8 mouse cellular contexts compared by ENCODE assay signal in the genomic region with DNA sequence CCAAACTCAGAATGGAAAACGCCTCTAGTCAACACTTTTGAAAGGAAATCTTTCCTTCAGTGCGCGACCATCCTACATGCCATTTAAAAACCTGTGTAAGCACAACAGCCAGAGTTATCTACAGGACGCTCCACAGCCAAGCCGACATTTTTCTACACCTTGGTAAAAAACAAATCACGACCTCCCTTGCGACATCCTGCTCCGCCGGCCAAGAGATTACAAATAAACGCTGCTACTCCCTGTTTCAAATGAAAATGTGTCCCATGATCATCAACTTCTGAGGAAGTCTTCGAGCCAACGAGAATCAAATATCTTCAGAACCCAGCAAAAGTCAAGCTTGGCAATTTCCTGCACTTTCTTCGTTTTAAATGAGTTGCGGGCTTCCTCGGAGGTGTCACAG. TPM values are rescaled to one million over a fixed set of nuclear protein-coding genes. Genes with fewer than 3 reads are reported as not detected.
DNase-seq lines count a peak whose midpoint lies in the region; ATAC-seq and TF ChIP-seq lines count a peak whose summit lies in the region.

No protein-coding gene starts in this region.

- no peaks in the 10 kb centered on the region for H3K9me3 ChIP-seq in intestine, postnatal 0 days (ENCODE audit: control insufficient read depth)
- H3K9me3 ChIP-seq in midbrain, embryonic 14.5 days (ENCODE audit: control insufficient read depth, low read length), result no peaks in the 10 kb centered on the region

- TF ChIP-seq CTCF in kidney, adult 2 months (conservative IDR thresholded peaks at IDR 0.05; ENCODE audit: insufficient read depth, insufficient read length, low read depth, low read length), result no peak
- TF ChIP-seq CTCF in cortical plate, adult 2 months (IDR thresholded peaks at IDR 0.05; ENCODE audit: extremely low read depth, insufficient read depth, low read length), result no peak
- TF ChIP-seq CTCF in intestine, postnatal 0 days (IDR thresholded peaks at IDR 0.05; ENCODE audit: low read depth), result no peak

- H3K4me1 ChIP-seq in kidney, adult 2 months (ENCODE audit: control insufficient read depth, insufficient read depth, low read length), result peaks cover 12% of the 10 kb centered on the region
- peaks cover 9% of the 10 kb centered on the region for H3K4me1 ChIP-seq in cortical plate, adult 2 months (ENCODE audit: control insufficient read depth, insufficient read depth, low read length)
- H3K4me1 ChIP-seq in intestine, postnatal 0 days (replicated peaks; ENCODE audit: control insufficient read depth, insufficient read depth, low read length), result peaks cover 10% of the 10 kb centered on the region
- H3K4me1 ChIP-seq in midbrain, embryonic 14.5 days (ENCODE audit: control insufficient read depth, insufficient read depth, low read length), result peaks cover 22% of the 10 kb centered on the region

- TF ChIP-seq POLR2A in kidney, adult 2 months (IDR thresholded peaks at IDR 0.05; ENCODE audit: low read depth, low read length), result no peak
- TF ChIP-seq POLR2A in cortical plate, adult 2 months (IDR thresholded peaks at IDR 0.05; ENCODE audit: extremely low read depth, insufficient read depth, low read length), result no peak

- WGBS in kidney, adult 2 months, result 1% methylated on average over 15 of the region's 15 CpGs
- WGBS in intestine, postnatal 0 days, result under 1% methylated on average over 15 of the region's 15 CpGs
- 9% methylated on average over 15 of the region's 15 CpGs for WGBS in midbrain, embryonic 14.5 days

- H3K27ac ChIP-seq in kidney, adult 2 months (ENCODE audit: insufficient read depth, low read depth, low read length), result peak overlapping the region; percentile 87
- H3K27ac ChIP-seq in cortical plate, adult 2 months (ENCODE audit: insufficient read depth, low read length), result peak overlapping the region; percentile 69; the same call in 1 of the 2 replicates
- peak overlapping the region; percentile 96 for H3K27ac ChIP-seq in intestine, postnatal 0 days (ENCODE audit: low read depth, low read length)
- peak overlapping the region; percentile 87 for H3K27ac ChIP-seq in midbrain, embryonic 14.5 days (replicated peaks; ENCODE audit: low read depth, low read length)

- peak overlapping the region; percentile 75 for H3K4me2 ChIP-seq in intestine, postnatal 0 days (replicated peaks; ENCODE audit: low read depth)
- peak overlapping the region; percentile 86 for H3K4me2 ChIP-seq in midbrain, embryonic 14.5 days (ENCODE audit: low read length)

- no peak for ATAC-seq in intestine, postnatal 0 days
- ATAC-seq in midbrain, embryonic 14.5 days (ENCODE audit: low FRiP score, low TSS enrichment), result no peak

- H3K27me3 ChIP-seq in kidney, adult 2 months (replicated peaks; ENCODE audit: control insufficient read depth, insufficient read depth, low read length), result no peaks in the 10 kb centered on the region
- H3K27me3 ChIP-seq in intestine, postnatal 0 days (replicated peaks; ENCODE audit: control insufficient read depth, insufficient read depth, low read length), result no peaks in the 10 kb centered on the region
- no peaks in the 10 kb centered on the region for H3K27me3 ChIP-seq in midbrain, embryonic 14.5 days (ENCODE audit: control insufficient read depth, insufficient read depth, low read length)

- H3K9ac ChIP-seq in intestine, postnatal 0 days (ENCODE audit: low read depth, low read length), result peak overlapping the region; percentile 91
- H3K9ac ChIP-seq in midbrain, embryonic 14.5 days (replicated peaks; ENCODE audit: low read length), result peak overlapping the region; percentile 84

- no peak for DNase-seq in kidney, adult 2 months
- no peak for DNase-seq in kidney, adult 9 months
- no peak for DNase-seq in midbrain, embryonic 14.5 days
- DNase-seq in testis, postnatal 10 days (ENCODE audit: low spot score), result no peak
- no peak for DNase-seq in left cerebral cortex, adult 9 months (ENCODE audit: low spot score in 2 of 2)
- DNase-seq in thymus, postnatal 36 days, result no peak

- peaks cover 4% of the 10 kb centered on the region for H3K36me3 ChIP-seq in kidney, adult 2 months (ENCODE audit: control insufficient read depth, insufficient read depth, low read length)
- peaks cover 28% of the 10 kb centered on the region for H3K36me3 ChIP-seq in intestine, postnatal 0 days (ENCODE audit: control insufficient read depth, insufficient read depth)
- peaks cover 25% of the 10 kb centered on the region for H3K36me3 ChIP-seq in midbrain, embryonic 14.5 days (ENCODE audit: control insufficient read depth, insufficient read depth, low read length)

- H3K4me3 ChIP-seq in kidney, adult 2 months (ENCODE audit: insufficient read depth, low read depth, low read length), result peak overlapping the region; percentile 93
- H3K4me3 ChIP-seq in cortical plate, adult 2 months (ENCODE audit: insufficient read depth, low read length), result peak overlapping the region; percentile 80
- peak overlapping the region; percentile 93 for H3K4me3 ChIP-seq in intestine, postnatal 0 days (ENCODE audit: low read depth, low read length)
- peak overlapping the region; percentile 88 for H3K4me3 ChIP-seq in midbrain, embryonic 14.5 days (replicated peaks; ENCODE audit: low read depth, low read length)

RNA-seq across cellular contexts. Expression of a gene that starts 0.6 kb away (rescaled TPM):
- 71.1 and 87.5 TPM in 2 replicates for polyA plus RNA-seq in kidney, adult 2 months (2012; rRNA removed)
- 30.6 and 32.2 TPM in 2 replicates for polyA plus RNA-seq in cortical plate, adult 2 months (2012; rRNA removed)
- 17.4 and 18.3 TPM in 2 replicates for polyA plus RNA-seq in intestine, postnatal 0 days (2015; fragmentation: Nextera tagmentation; extraction: Ambion mirVana)
- polyA plus RNA-seq in midbrain, embryonic 14.5 days (2014; fragmentation: Nextera tagmentation; extraction: Ambion mirVana), result 24.3 and 32.4 TPM in 2 replicates

RNA-seq across cellular contexts. Expression of a gene that starts 35.4 kb away (rescaled TPM):
- polyA plus RNA-seq in kidney, adult 2 months (2012; rRNA removed), result 28.2 and 37.5 TPM in 2 replicates
- 28.7 and 32.6 TPM in 2 replicates for polyA plus RNA-seq in cortical plate, adult 2 months (2012; rRNA removed)
- polyA plus RNA-seq in intestine, postnatal 0 days (2015; fragmentation: Nextera tagmentation; extraction: Ambion mirVana), result 6.8 TPM in 2 replicates
- polyA plus RNA-seq in midbrain, embryonic 14.5 days (2014; fragmentation: Nextera tagmentation; extraction: Ambion mirVana), result 20.7 and 26.3 TPM in 2 replicates

RNA-seq across cellular contexts. Expression of a gene that starts 55.2 kb away (rescaled TPM):
- 50.6 and 54.0 TPM in 2 replicates for polyA plus RNA-seq in kidney, adult 2 months (2012; rRNA removed)
- 102 TPM in 2 replicates for polyA plus RNA-seq in cortical plate, adult 2 months (2012; rRNA removed)
- polyA plus RNA-seq in intestine, postnatal 0 days (2015; fragmentation: Nextera tagmentation; extraction: Ambion mirVana), result 46.4 and 47.6 TPM in 2 replicates
- 68.0 and 80.9 TPM in 2 replicates for polyA plus RNA-seq in midbrain, embryonic 14.5 days (2014; fragmentation: Nextera tagmentation; extraction: Ambion mirVana)

RNA-seq across cellular contexts. Expression of a gene that starts 55.3 kb away (rescaled TPM):
- polyA plus RNA-seq in kidney, adult 2 months (2012; rRNA removed), result 102 and 110 TPM in 2 replicates
- polyA plus RNA-seq in cortical plate, adult 2 months (2012; rRNA removed), result 284 and 325 TPM in 2 replicates
- polyA plus RNA-seq in intestine, postnatal 0 days (2015; fragmentation: Nextera tagmentation; extraction: Ambion mirVana), result 45.6 and 49.3 TPM in 2 replicates
- polyA plus RNA-seq in midbrain, embryonic 14.5 days (2014; fragmentation: Nextera tagmentation; extraction: Ambion mirVana), result 143 and 161 TPM in 2 replicates
